ENCODE assay signal across 25 mouse cellular contexts in genomic region chr6:37437086-37437485, GRCm38 (mm10). TPM values are rescaled to one million over a fixed set of nuclear protein-coding genes. Genes with fewer than 3 reads are reported as not detected.
A peak's percentile ranks its signal among the peaks of the same experiment; 100 is the strongest.
DNase-seq lines count a peak whose midpoint lies in the region; ATAC-seq and TF ChIP-seq lines count a peak whose summit lies in the region.
"Had no signal": no experiment of that assay in that cellular context is flagged by ENCODE, and none has a peak within 500 bp of the region (broad histone marks: within the 10 kb centered on the region; RNA-seq: fewer than 3 reads in every experiment).

No protein-coding gene starts in this region.

- peak overlapping the region; percentile 32; the same call in 1 of the 2 replicates for H3K4me2 ChIP-seq in heart, embryonic 12.5 days
- H3K4me2 ChIP-seq in kidney, embryonic 15.5 days: peak overlapping the region; percentile 80; the same call in 1 of the 2 replicates
- no peak overlapping the region for H3K4me2 ChIP-seq in midbrain, embryonic 11.5 days
- no peak overlapping the region for H3K4me2 ChIP-seq in midbrain, postnatal 0 days (ENCODE audit: low read depth, low read length, poor library complexity, severe bottlenecking)
- H3K4me2 ChIP-seq: hindbrain, embryonic 13.5 days; liver, embryonic 11.5 days; midbrain, embryonic 13.5 days had no signal

- no peak overlapping the region for H3K4me3 ChIP-seq in heart, embryonic 12.5 days
- no peak overlapping the region for H3K4me3 ChIP-seq in kidney, embryonic 15.5 days (replicated peaks)
- no peak overlapping the region for H3K4me3 ChIP-seq in midbrain, embryonic 11.5 days (ENCODE audit: low read depth, low read length)
- H3K4me3 ChIP-seq in midbrain, postnatal 0 days (ENCODE audit: low read depth, low read length): no peak overlapping the region
- H3K4me3 ChIP-seq: erythroblast, embryonic 14.5 days; gastrocnemius, adult 2 months; hindbrain, embryonic 13.5 days; megakaryocyte, embryonic 14.5 days; midbrain, embryonic 13.5 days had no signal

- H3K27ac ChIP-seq in heart, embryonic 12.5 days (ENCODE audit: poor library complexity, severe bottlenecking): no peak overlapping the region
- H3K27ac ChIP-seq in kidney, embryonic 15.5 days: 0 out of 2 replicates have a peak overlapping the region, but pooled peaks have one; percentile 14
- no peak overlapping the region for H3K27ac ChIP-seq in midbrain, embryonic 11.5 days (ENCODE audit: low read depth, low read length)
- H3K27ac ChIP-seq in midbrain, postnatal 0 days (ENCODE audit: low read depth, low read length): no peak overlapping the region
- H3K27ac ChIP-seq: gastrocnemius, adult 2 months; hindbrain, embryonic 13.5 days; midbrain, embryonic 13.5 days had no signal

- peaks cover 26% of the 10 kb centered on the region for H3K36me3 ChIP-seq in heart, embryonic 12.5 days
- peaks cover 38% of the 10 kb centered on the region for H3K36me3 ChIP-seq in kidney, embryonic 15.5 days
- H3K36me3 ChIP-seq in midbrain, embryonic 11.5 days (ENCODE audit: control insufficient read depth, insufficient read depth, low read length): no peaks in the 10 kb centered on the region
- H3K36me3 ChIP-seq in midbrain, postnatal 0 days (ENCODE audit: insufficient read depth, low read length): no peaks in the 10 kb centered on the region
- H3K36me3 ChIP-seq: hindbrain, embryonic 13.5 days; midbrain, embryonic 13.5 days had no signal

- H3K27me3 ChIP-seq in heart, embryonic 12.5 days (replicated peaks): no peaks in the 10 kb centered on the region
- no peaks in the 10 kb centered on the region for H3K27me3 ChIP-seq in kidney, embryonic 15.5 days
- no peaks in the 10 kb centered on the region for H3K27me3 ChIP-seq in midbrain, embryonic 11.5 days (ENCODE audit: control insufficient read depth, insufficient read depth, low read length)
- no peaks in the 10 kb centered on the region for H3K27me3 ChIP-seq in midbrain, postnatal 0 days (ENCODE audit: insufficient read depth, low read length)
- H3K27me3 ChIP-seq: megakaryocyte, embryonic 14.5 days had no signal

- no peak for TF ChIP-seq CTCF in midbrain, postnatal 0 days (IDR thresholded peaks at IDR 0.05)

- peaks cover 73% of the 10 kb centered on the region for H3K4me1 ChIP-seq in heart, embryonic 12.5 days (replicated peaks)
- H3K4me1 ChIP-seq in kidney, embryonic 15.5 days: peaks cover 74% of the 10 kb centered on the region
- peaks cover 6% of the 10 kb centered on the region; the same call in 1 of the 2 replicates for H3K4me1 ChIP-seq in midbrain, embryonic 11.5 days (ENCODE audit: control insufficient read depth, insufficient read depth, low read length)
- no peaks in the 10 kb centered on the region for H3K4me1 ChIP-seq in midbrain, postnatal 0 days (ENCODE audit: insufficient read depth, low read length)

- intact Hi-C loops in heart, postnatal 25 days (cut with DNase I): no loop called here

- DNase-seq in heart, postnatal 25 days (ENCODE audit: low spot score): no peak
- no peak for DNase-seq in kidney, adult 9 months
- DNase-seq in midbrain, embryonic 11.5 days (ENCODE audit: low spot score, missing footprints): peak; percentile 61
- no peak for DNase-seq in midbrain, postnatal 0 days (ENCODE audit: low spot score)
- no peak for DNase-seq in embryo, embryonic 10.5 days (ENCODE audit: low spot score)
- DNase-seq: adrenal gland, postnatal 25 days; cerebellum, adult 11-12 months; cerebellum, adult 9-11 months; gastrocnemius, adult 2 months; gastrocnemius, postnatal 36 days; kidney, adult 8-10 months; layer of hippocampus, postnatal 36 days; left cerebral cortex, postnatal 4 days; lung, postnatal 4 days; thymus, postnatal 4 days had no signal

- WGBS in heart, embryonic 12.5 days: 88% methylated on average over 13 of the region's 13 CpGs
- WGBS in kidney, embryonic 15.5 days: 83% methylated on average over 13 of the region's 13 CpGs
- 90% methylated on average over 13 of the region's 13 CpGs for WGBS in midbrain, embryonic 11.5 days
- WGBS in midbrain, postnatal 0 days: 90% methylated on average over 13 of the region's 13 CpGs

- H3K9ac ChIP-seq in heart, embryonic 12.5 days: no peak overlapping the region
- no peak overlapping the region for H3K9ac ChIP-seq in kidney, embryonic 15.5 days
- no peak overlapping the region for H3K9ac ChIP-seq in midbrain, embryonic 11.5 days (ENCODE audit: low read length)
- H3K9ac ChIP-seq in midbrain, postnatal 0 days (replicated peaks; ENCODE audit: low read length, poor library complexity, severe bottlenecking): no peak overlapping the region
- H3K9ac ChIP-seq: hindbrain, embryonic 13.5 days; midbrain, embryonic 13.5 days had no signal

- H3K9me3 ChIP-seq in heart, embryonic 12.5 days (replicated peaks): no peaks in the 10 kb centered on the region
- no peaks in the 10 kb centered on the region for H3K9me3 ChIP-seq in kidney, embryonic 15.5 days (replicated peaks)
- no peaks in the 10 kb centered on the region for H3K9me3 ChIP-seq in midbrain, embryonic 11.5 days (ENCODE audit: control insufficient read depth, low read length)
- no peaks in the 10 kb centered on the region for H3K9me3 ChIP-seq in midbrain, postnatal 0 days (ENCODE audit: low read length)
- H3K9me3 ChIP-seq: hindbrain, embryonic 13.5 days; megakaryocyte, embryonic 14.5 days; midbrain, embryonic 13.5 days had no signal

- no peak for ATAC-seq in heart, embryonic 12.5 days (ENCODE audit: insufficient number of reproducible peaks, low FRiP score)
- no peak for ATAC-seq in kidney, embryonic 15.5 days (replicated peaks; ENCODE audit: low FRiP score)
- no peak for ATAC-seq in midbrain, embryonic 11.5 days (ENCODE audit: low FRiP score)
- no peak for ATAC-seq in midbrain, postnatal 0 days (ENCODE audit: low FRiP score)
- ATAC-seq: CD4-positive, CD25-positive, alpha-beta regulatory T cell, adult 4 months; forebrain, embryonic 16.5 days; intestine, embryonic 16.5 days; midbrain, embryonic 13.5 days had no signal

RNA-seq across cellular contexts. Expression of gene Creb3l2, which starts 4.9 kb away (rescaled TPM):
- 49.4 and 52.2 TPM in 2 replicates for polyA plus RNA-seq in heart, embryonic 12.5 days (2016; fragmentation: Nextera tagmentation; extraction: Ambion mirVana)
- 10 to 100 TPM; 23.9 to 28.5 TPM for total RNA-seq in heart, postnatal 25 days (2021)
- polyA plus RNA-seq in kidney, embryonic 15.5 days (2015; fragmentation: Nextera tagmentation; extraction: Ambion mirVana): 31.1 and 31.4 TPM in 2 replicates
- polyA plus RNA-seq in midbrain, embryonic 11.5 days (2014; fragmentation: Nextera tagmentation; extraction: Ambion mirVana): 4.9 and 5.5 TPM in 2 replicates
- total RNA-seq in midbrain, postnatal 0 days (2014; rRNA removed): 3.9 and 4.5 TPM in 2 replicates
- polyA plus RNA-seq in midbrain, postnatal 0 days (2015; fragmentation: Nextera tagmentation; extraction: Ambion mirVana): 1.9 and 2.1 TPM in 2 replicates

Comparison
In these comparisons a context has a peak if more than half of its experiments do, and no peak if none do; other contexts are left out.
1. H3K4me2 ChIP-seq: peak in heart, embryonic 12.5 days (single experiment) and kidney, embryonic 15.5 days (single experiment); none in midbrain, embryonic 11.5 days (single experiment) and midbrain, postnatal 0 days (single experiment).